Mouse (Mus musculus) heart, embryonic 15.5 days (tissue): ENCODE measurements around the gene Rsph9. TPM values are rescaled to one million over a fixed set of nuclear protein-coding genes. Genes with fewer than 3 reads are reported as not detected.

ENCODE experiments used
- ATAC-seq: fragments of 200-750 bp; cut with Nextera tagmentation; replicated peaks from 2 replicates; pipeline ENCODE4 v1.8.0; 2017; ENCODE audit warnings: low read depth, moderate TSS enrichment; ENCODE audit not compliant: insufficient number of reproducible peaks, insufficient read depth, low FRiP score
- H3K27ac ChIP-seq: fragments of 300-500 bp; sonication (generic); 2 replicates; pipeline ENCODE4 v1.5.1; 2015; ENCODE audit warnings: mild to moderate bottlenecking, inconsistent platforms
- H3K27me3 ChIP-seq: fragments of 300-500 bp; sonication (generic); 2 replicates; pipeline ENCODE4 v1.6.1; 2015; ENCODE audit warnings: inconsistent platforms
- H3K36me3 ChIP-seq: fragments of 300-500 bp; sonication (generic); 2 replicates; pipeline ENCODE4 v1.6.1; 2015; ENCODE audit warnings: mild to moderate bottlenecking, inconsistent platforms
- H3K4me1 ChIP-seq: fragments of 300-500 bp; sonication (generic); replicated peaks from 2 replicates; pipeline ENCODE4 v1.6.1; 2015; ENCODE audit warnings: inconsistent platforms
- H3K4me2 ChIP-seq: fragments of 300-500 bp; sonication (generic); 2 replicates; pipeline ENCODE4 v1.6.1; 2015; ENCODE audit warnings: inconsistent platforms, mild to moderate bottlenecking, moderate library complexity
- H3K4me3 ChIP-seq: fragments of 300-500 bp; sonication (generic); 2 replicates; pipeline ENCODE4 v1.5.1; 2015; ENCODE audit warnings: mild to moderate bottlenecking, inconsistent platforms
- H3K9ac ChIP-seq: fragments of 300-500 bp; sonication (generic); 2 replicates; pipeline ENCODE4 v1.6.1; 2015; ENCODE audit warnings: mild to moderate bottlenecking, inconsistent platforms
- H3K9me3 ChIP-seq: fragments of 300-500 bp; sonication (generic); replicated peaks from 2 replicates; pipeline ENCODE4 v1.6.1; 2016; ENCODE audit warnings: inconsistent platforms
- WGBS: fragments of 180-500 bp; shearing (Covaris S2); methylation state at CpG from one replicate; pipeline ENCODE4 v1.1.7; 2015; ENCODE audit warnings: mixed read lengths; 5-methylcytosine and 5-hydroxymethylcytosine counted together
- polyA plus RNA-seq: library from polyadenylated mRNA; unstranded; fragments of >200 nt; fragmentation: Nextera tagmentation; extraction: Ambion mirVana; gene quantifications from 2 replicates; pipeline ENCODE4 v1.2.1, GENCODE M21; 2015

Gene Rsph9
- polyA plus RNA-seq, 1 experiment from 2014 or later, result 5.8 TPM

DNA sequence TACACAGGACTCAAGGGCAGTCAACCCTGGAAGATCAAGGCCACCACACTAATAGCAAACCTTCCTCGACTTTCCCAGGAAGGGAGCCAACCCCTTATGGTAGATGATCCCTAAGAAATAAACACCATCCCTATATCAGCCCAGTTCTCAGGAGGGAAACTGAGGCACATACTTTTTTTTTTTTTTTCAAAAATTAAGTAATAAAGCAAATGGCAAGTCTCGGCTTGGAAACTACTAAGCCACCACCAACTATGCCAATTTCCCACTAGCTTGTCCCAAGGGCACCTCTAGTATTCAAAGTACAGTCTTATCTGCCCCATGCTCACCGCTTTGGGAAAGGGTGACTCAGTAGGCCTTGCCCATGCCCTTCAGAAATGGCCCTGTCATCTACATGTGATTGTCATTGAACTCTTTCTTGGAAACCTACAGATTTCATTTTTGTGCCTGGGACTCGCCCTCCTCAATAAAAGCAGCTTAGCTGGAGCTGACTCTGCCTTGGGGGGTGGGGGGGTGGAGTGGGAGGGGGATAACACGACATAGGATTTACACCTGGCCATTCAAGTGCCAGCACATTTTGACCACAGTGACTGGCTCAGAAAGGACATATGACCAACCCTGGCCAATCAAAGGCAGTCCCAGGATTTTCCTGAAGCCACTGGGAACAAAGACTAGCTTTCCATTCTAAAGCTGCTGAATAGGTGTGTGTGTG is 68.3 kb downstream of the Rsph9 start:
- peaks cover 20% of the 10 kb centered on the region for H3K4me1 ChIP-seq
- no peak overlapping the region for H3K4me2 ChIP-seq
- no peak overlapping the region for H3K27ac ChIP-seq
- WGBS, result 69% methylated on average over 5 of the region's 5 CpGs
- no peaks in the 10 kb centered on the region for H3K36me3 ChIP-seq
- H3K9ac ChIP-seq, result no peak overlapping the region
- no peak overlapping the region for H3K4me3 ChIP-seq
- no peaks in the 10 kb centered on the region for H3K27me3 ChIP-seq
- ATAC-seq, result no peak
- H3K9me3 ChIP-seq, result no peaks in the 10 kb centered on the region

- peaks cover 17% of the 10 kb centered on the region for H3K4me1 ChIP-seq
- no peak overlapping the region for H3K4me2 ChIP-seq
- no peaks in the 10 kb centered on the region for H3K27me3 ChIP-seq
- 40% methylated on average over 3 of the region's 3 CpGs for WGBS
- H3K9ac ChIP-seq, result no peak overlapping the region
- H3K9me3 ChIP-seq, result no peaks in the 10 kb centered on the region
- no peak overlapping the region for H3K4me3 ChIP-seq
- no peaks in the 10 kb centered on the region for H3K36me3 ChIP-seq
- H3K27ac ChIP-seq, result no peak overlapping the region
- no peak for ATAC-seq
Observed at GRCm38 (mm10) chr17:46075116-46075485, 68.9 kb downstream of the Rsph9 start.

- no peaks in the 10 kb centered on the region for H3K27me3 ChIP-seq
- no peak overlapping the region; the same call in 1 of the 2 replicates for H3K4me3 ChIP-seq
- no peak overlapping the region for H3K27ac ChIP-seq
- H3K4me2 ChIP-seq, result peak overlapping the region; percentile 58
- no peak for ATAC-seq
- peaks cover 17% of the 10 kb centered on the region for H3K4me1 ChIP-seq
- H3K36me3 ChIP-seq, result no peaks in the 10 kb centered on the region
- H3K9me3 ChIP-seq, result no peaks in the 10 kb centered on the region
- H3K9ac ChIP-seq, result no peak overlapping the region
- WGBS, result 55% methylated on average over 7 of the region's 7 CpGs
Observed at GRCm38 (mm10) chr17:46074398-46075115, 69.5 kb downstream of the Rsph9 start.

DNA sequence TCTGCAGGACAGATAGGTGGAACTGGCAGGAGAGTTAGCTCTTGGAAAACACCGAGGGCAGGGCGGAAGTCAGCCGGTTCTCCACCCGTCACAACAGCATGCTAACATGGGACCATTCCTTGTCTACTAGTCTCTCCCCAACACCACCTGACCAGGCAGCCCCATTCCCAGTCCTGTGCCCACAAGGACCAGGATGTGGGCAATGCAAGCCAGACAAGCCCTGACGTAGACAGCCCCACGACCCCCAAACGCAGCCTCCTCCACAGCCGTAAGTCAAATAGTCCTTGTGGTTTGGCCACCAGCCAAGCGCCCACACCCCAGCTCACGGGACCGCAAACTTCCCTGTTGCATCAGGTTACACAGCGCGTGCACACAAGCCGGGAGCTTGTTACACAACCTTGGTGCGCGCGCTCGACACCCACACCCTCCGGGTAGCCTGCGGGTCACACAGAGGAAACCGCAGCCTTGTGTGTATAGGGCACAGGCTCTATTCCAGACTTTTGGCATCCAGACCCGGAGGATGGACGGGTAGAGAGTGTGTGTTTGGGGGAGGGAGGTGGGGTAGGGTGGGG is 70.2 kb downstream of the Rsph9 start:
- H3K27ac ChIP-seq, result peak overlapping the region; percentile 18; the same call in 1 of the 2 replicates
- peak; percentile 58 for ATAC-seq
- H3K9ac ChIP-seq, result no peak overlapping the region; the same call in 1 of the 2 replicates
- H3K4me1 ChIP-seq, result peaks cover 17% of the 10 kb centered on the region
- H3K9me3 ChIP-seq, result no peaks in the 10 kb centered on the region
- 32% methylated on average over 23 of the region's 23 CpGs for WGBS
- peak overlapping the region; percentile 58 for H3K4me2 ChIP-seq
- no peak overlapping the region; the same call in 1 of the 2 replicates for H3K4me3 ChIP-seq
- H3K36me3 ChIP-seq, result no peaks in the 10 kb centered on the region
- H3K27me3 ChIP-seq, result no peaks in the 10 kb centered on the region

Other genes with a start within 250 kb of the Rsph9 start
- gene Vegfa, start 111.8 kb downstream of the Rsph9 start, polyA plus RNA-seq, result 6.0 and 7.4 TPM in 2 replicates
- gene Mrps18a, start 33.2 kb downstream of the Rsph9 start, polyA plus RNA-seq, result 118 and 121 TPM in 2 replicates
- gene Mad2l1bp, start 9.3 kb upstream of the Rsph9 start, polyA plus RNA-seq, result 31.4 and 34.4 TPM in 2 replicates
- gene Gtpbp2, start 16.8 kb upstream of the Rsph9 start, polyA plus RNA-seq, result 33.8 and 36.8 TPM in 2 replicates
- 11.7 and 12.7 TPM in 2 replicates for gene Polh, start 58.4 kb upstream of the Rsph9 start, polyA plus RNA-seq
- 15.1 and 22.0 TPM in 2 replicates for gene Xpo5, start 58.6 kb upstream of the Rsph9 start, polyA plus RNA-seq
- 36.3 and 51.0 TPM in 2 replicates for gene Polr1c, start 103.8 kb upstream of the Rsph9 start, polyA plus RNA-seq
- 72.1 and 97.8 TPM in 2 replicates for gene Yipf3, start 103.9 kb upstream of the Rsph9 start, polyA plus RNA-seq
- gene Lrrc73, start 109.3 kb upstream of the Rsph9 start, polyA plus RNA-seq, result 0.47 and 0.94 TPM in 2 replicates
- 39.5 and 44.9 TPM in 2 replicates for gene Tjap1, start 138.8 kb upstream of the Rsph9 start, polyA plus RNA-seq
- 0.49 and 1.7 TPM in 2 replicates for gene Dlk2, start 153.2 kb upstream of the Rsph9 start, polyA plus RNA-seq
- gene Abcc10, start 184.1 kb upstream of the Rsph9 start, polyA plus RNA-seq, result 4.3 and 4.6 TPM in 2 replicates
- 6.4 and 6.5 TPM in 2 replicates for gene Zfp318, start 239.5 kb upstream of the Rsph9 start, polyA plus RNA-seq